Mouse (Mus musculus) frontal cortex, postnatal 25 days (tissue): ENCODE measurements around the gene Cenpp.

ENCODE experiments used
- DNase-seq, 2 experiments: peaks; one replicate each; pipeline ENCODE4 v3.0.0; 2022; ENCODE audit warnings: low spot score in 2 of 2

Gene Cenpp

DNA sequence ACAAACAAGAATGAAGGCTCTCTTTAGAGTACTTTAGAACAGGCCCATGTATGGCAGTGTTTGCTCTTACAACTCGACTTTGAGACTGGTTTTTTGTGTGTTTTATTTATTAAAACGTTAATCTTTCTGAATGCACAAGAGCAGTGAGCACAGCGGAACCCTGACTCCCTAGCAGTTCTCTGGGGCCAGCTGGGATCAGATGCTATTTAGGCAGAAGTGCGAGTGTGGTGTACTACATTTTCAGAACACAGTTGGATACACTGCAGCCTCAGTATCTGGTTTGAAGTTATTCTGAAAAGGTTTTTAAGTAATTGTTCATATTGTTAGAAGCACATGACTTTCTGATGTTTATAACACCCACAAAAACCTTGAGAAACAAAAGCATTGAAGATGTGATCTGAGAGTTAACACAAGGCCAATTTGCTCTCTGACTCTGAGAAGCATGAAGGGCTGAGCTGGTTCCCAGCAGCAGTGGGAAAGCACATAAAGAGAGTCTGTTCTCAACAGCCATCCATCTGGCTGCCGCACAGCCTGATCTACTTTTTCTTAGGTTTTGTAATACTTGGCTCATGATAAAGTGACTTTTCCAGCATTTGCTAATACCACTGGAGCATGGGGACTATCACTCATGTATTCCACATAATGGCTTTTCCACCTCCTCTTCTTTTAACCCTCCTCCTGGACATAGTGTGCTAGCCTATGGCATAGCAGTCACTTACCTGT lies 191.7 kb downstream of the Cenpp start:
- no peak for DNase-seq

DNA sequence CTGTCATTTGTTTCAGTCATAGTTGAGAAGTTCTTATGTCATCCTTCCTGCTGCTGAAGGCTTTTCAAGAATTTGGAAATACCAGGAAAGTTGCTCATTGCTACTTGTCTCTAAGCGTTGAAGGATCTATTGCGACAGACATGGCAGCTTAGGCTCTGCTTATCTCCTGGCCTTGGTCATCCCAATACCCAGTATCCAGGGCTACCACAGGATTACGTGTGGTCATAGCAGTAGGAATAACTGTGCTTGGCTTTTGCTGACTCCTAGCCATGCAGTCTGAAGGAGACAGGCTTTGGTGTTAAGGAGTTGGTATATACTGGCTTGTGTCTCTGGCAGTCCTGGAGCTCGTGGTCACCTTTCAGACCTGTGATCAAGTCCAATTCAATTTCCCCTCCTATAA lies 192.3 kb downstream of the Cenpp start:
- DNase-seq, result no peak

DNA sequence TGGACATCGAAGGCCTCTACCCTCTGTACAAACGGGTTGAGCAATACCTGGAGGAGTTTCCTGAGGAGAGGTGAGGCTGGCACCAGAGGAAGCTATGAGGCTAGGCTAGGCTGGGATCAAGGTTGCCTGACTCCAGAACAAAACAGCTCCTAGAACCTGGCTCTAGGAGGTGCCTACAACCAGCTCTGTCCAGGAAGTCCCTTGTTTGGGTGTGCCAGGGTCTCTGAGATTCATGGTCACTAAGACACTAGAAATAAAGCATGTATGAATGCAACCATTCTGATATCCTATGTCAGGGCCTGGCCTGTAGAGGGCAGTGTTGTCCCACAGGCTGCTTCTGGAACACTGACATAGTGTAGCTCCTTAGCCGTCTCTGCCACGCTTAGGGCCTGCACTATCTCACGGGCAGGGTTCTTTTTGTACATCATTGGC lies 203.3 kb downstream of the Cenpp start:
- peak; percentile 67 to 76 for DNase-seq

DNA sequence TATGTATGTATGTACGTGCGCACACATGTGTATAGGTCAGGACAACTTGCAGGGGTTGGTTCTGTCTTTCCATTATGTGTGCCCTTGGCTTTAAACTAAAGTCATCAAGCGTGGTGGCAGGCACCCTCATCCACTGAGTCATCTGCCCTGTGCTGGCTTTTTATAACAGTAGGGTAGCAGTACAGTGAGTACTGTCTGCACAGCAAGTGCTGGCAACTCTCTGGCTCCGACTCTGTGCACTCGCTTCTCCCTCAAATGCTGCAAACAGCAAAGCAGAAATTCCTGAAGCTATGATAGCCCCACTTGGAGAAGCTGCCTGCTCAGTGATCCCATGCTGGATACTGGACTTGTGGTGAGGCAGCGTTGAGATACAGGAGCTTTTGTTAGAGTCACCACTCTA lies 208.1 kb downstream of the Cenpp start:
- no peak for DNase-seq

DNA sequence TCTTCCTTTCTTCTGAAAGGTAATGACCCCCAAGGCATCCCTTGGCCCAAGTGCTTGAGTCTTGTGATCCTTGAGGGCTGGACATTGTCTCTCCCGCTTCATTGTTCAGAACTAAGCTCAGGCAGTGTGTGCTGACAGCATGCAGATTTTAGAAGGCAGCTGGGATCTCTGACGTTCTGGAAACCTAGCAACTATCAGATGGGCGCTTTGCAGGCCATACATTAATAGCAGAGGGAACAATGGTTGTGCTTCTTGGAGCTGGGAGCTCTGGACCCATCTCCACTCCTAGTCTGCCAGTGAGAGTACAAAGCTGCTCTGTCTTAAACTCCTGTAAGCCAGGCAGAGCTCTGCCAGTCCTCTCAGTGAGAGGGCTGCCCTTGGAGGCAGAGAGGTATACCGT lies 216.4 kb downstream of the Cenpp start:
- no peak for DNase-seq

DNA sequence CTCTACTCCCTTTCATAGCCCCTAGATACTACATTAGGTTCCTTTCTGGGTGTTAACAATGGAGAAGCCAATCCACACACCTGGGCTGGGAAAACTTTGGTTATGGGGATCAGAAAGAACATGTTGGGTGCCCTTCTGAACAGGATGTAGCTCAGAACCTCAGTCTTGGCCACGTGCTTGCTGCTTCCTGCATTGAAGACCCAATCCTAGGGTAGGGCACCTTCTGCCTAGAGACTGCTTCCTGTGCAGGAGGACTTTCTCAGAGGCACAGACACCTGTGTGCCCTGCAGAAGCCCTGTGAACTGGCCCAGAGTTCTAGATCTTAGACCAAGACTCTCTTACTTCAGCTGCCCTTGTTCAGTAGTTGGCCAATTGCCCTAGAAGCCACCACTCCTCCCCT lies 216.8 kb downstream of the Cenpp start:
- no peak for DNase-seq

DNA sequence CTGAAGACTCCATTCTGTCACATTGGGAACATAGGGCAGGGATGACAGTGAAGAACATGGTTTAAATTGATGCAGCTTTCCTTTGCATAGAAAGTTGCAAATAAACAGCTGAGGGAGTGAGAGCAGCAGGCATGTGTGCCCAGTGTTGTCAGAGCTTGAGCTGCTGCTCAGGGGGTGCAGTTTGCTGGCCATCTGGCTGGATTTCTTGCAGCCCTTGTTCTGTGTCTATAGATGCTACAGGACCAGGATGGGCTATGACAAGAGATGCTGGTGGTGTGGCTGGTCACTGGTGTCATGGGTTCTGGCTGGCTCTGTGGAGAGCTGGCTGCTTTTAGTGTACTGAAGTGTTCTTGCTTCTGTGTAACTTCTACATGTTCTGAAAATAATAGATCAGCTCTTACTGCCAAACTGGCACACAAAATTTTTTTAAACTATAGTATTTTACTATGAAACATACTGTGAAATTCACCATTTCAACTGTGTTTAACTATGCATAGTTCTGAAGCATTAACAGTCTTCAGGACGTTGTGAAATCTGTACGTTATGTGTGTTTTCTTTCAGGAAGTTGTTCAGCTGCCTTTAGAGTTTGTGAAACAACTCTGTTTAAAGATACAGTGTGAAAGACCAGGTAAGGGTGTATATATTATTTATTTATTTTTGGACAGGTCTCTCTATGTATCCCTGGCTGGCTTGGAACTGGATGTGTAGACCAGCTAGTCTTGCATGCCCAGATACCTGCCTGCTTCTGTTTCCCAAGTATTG lies 219.1 kb downstream of the Cenpp start:
- DNase-seq, result no peak

DNA sequence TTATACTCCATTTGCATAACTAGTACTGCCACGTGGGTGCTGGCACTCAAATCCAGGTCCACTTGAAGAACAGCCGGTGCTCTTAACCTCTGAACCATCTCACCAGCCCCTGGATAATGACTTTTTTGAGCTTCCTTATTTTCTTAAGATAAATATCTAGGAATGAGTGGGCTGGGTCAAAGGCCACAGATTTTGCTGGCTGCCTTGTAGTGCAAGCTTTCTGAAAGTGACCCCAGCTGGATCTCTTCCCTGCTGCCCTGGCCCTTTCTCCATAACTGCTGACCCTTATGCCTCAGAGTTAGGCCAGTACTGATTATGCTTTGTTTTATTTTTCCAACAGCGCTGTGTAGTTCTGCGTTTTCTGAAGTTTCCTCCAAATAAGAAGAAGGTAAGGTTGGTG lies 222.1 kb downstream of the Cenpp start:
- DNase-seq, result no peak

DNA sequence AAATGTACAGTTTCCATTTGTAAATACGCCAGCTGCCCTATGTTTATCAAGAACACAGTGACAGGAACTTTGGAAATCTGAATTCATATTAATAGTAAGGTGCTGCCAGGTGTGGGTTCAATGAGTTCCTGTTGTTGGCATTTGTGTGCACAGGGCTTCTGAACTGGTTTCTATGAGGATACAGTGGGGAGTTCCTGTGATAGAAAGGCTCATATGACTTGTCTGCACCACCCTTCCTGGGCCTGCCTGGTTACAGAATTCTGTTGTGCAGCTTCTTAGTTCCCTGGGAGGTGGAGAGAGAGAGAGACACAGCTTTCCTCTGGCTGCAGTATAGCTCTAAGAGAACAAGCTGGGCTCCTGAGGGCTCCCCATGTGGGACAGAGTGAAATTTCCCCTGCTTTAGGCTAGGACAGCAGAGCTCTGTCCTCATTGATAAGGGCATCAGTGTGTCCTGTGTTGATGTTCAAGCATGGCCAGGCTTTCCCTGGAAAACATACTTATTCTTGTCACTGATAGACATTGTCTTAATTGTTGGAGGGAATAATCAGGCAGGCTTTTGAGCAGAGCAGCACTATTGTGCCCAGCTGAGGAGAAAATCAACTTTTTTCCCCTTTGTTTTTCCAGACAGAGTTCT lies 224.4 kb downstream of the Cenpp start:
- DNase-seq, result no peak

DNA sequence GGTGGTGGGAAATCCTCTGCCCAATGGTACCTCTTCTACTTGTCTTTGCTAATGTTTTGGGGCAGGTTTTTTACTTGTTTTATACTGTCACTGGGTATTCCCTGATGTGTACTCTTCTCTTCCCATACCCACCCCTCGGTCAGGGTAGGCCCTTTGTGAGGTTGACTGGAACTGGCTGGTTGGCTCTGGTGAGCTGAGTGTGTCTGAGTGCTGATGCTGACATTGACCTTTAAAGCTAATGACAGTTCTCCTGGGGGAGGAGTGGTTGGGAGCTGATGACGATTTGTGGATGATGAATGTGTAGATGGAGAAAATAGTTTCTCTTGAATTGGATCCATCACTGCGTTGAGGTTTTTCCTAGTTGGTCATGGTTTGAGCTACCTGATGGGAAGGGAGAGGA lies 225.8 kb downstream of the Cenpp start:
- no peak for DNase-seq

DNA sequence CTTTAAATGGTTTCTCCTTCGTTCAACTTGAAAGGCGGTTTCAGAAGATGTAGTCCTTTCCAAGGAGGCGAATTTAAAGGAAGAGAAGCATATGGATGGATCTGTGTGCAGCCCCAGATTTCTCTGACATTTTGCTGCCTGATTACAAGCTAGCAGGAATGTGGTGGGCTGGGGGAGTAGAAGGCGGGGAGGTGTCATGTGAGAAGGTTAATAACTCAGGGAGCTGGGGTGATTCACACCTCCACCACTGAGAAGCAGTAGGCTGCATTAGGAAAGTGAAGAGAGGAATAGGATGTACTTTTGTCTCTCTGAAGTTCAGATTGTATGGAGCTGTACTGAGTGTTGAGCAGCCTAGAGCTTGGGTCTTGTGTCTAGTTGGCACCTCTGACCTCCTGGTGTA lies 230.6 kb downstream of the Cenpp start:
- DNase-seq, result no peak

DNA sequence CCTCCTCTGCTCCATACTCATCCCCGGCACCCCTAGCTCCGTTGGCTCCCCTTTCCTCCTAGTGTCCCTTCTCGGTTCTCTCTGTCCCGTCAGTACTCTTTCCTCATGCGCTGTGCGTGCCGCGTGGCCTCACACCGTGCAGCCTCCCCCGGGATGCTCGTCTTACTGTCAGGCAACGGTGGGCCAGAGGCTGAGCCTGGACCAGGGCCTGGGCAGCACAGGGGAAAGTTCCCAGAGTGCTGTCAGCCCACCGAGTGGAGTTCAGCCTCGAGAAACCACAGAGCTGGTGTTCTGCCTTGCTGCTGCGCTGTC lies 231.0 kb downstream of the Cenpp start:
- no peak for DNase-seq

DNA sequence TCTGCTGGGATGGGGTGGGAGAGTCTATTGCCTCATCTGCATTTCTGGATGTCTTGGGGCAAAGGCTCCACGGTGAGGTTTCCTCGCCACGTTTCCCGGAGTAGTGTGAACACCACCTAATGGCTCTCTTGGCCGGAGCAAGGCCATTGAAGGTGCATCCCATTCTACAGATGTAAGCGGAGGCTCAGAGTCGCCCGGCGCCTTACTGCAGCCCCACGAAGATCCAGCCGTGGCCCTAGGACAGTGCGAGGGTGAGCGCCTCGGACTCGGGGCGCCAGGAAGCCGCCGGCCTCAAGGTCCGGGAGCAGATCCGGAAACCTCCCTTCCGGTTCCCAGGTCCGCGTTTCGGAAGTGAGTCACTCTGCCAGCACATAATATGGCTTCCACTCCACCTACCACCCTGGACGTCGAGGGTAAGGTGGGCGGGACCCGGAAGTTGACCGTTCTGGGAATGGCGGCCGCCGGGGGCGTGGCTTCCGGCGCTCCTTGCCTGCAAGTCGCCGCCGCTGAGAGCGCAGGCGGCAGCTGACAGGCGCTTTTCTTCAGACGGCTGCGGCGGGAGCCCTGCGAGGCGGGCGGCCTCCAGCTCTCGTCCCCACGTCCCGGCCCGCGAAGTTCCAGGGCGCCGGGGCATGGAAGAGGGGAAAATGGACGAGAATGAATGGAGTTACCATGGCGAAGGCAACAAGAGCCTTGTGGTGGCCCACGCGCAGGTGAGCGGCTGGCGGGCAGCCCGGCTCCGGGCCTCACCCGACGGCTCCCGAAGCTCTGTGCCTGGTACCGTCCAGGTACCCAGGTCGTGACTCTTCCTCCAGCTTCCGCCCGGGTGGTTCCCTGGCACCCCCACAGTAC lies 231.6 kb downstream of the Cenpp start, which contains the start of gene Ippk:
TSS of gene Ippk (plus strand) at position 496 of the 852 bp plus-strand sequence.
- DNase-seq, result peak; percentile 96 to 98
